Mouse (Mus musculus) liver, embryonic 11.5 days (tissue): ENCODE results near the gene Grid2ip. TPM values are rescaled to one million over a fixed set of nuclear protein-coding genes. Genes with fewer than 3 reads are reported as not detected.

Source experiments
- ATAC-seq: fragments of 200-750 bp; cut with Nextera tagmentation; replicated peaks from 2 replicates; pipeline ENCODE4 v1.8.0; 2017; ENCODE audit warnings: moderate number of reproducible peaks, mild to moderate bottlenecking, moderate TSS enrichment, moderate library complexity; ENCODE audit not compliant: low FRiP score
- DNase-seq: peaks from one replicate; pipeline ENCODE4 v3.0.0-alpha.2; 2017; ENCODE audit warnings: low spot score
- H3K27ac ChIP-seq: fragments of 300-500 bp; sonication (generic); 2 replicates; pipeline ENCODE4 v1.5.1; 2014; ENCODE audit warnings: mild to moderate bottlenecking, low read depth, low read length, control low read depth
- H3K27me3 ChIP-seq: fragments of 300-500 bp; sonication (generic); replicated peaks from 2 replicates; pipeline ENCODE4 v1.6.1; 2014; ENCODE audit warnings: low read length, mixed read lengths; ENCODE audit not compliant: control insufficient read depth, insufficient read depth
- H3K36me3 ChIP-seq: fragments of 300-500 bp; sonication (generic); 2 replicates; pipeline ENCODE4 v1.6.1; 2014; ENCODE audit warnings: mild to moderate bottlenecking, low read length, moderate library complexity, mixed read lengths; ENCODE audit not compliant: control insufficient read depth, insufficient read depth
- H3K4me1 ChIP-seq: fragments of 300-500 bp; sonication (generic); replicated peaks from 2 replicates; pipeline ENCODE4 v1.6.1; 2014; ENCODE audit warnings: low read length, mixed read lengths; ENCODE audit not compliant: control insufficient read depth, insufficient read depth
- H3K4me2 ChIP-seq: fragments of 300-500 bp; sonication (generic); 2 replicates; pipeline ENCODE4 v1.6.1; 2014; ENCODE audit warnings: mild to moderate bottlenecking, control low read depth, moderate library complexity
- H3K4me3 ChIP-seq: fragments of 300-500 bp; sonication (generic); 2 replicates; pipeline ENCODE4 v1.5.1; 2014; ENCODE audit warnings: low read depth, low read length, control low read depth
- H3K9ac ChIP-seq: fragments of 300-500 bp; sonication (generic); 2 replicates; pipeline ENCODE4 v1.6.1; 2014; ENCODE audit warnings: low read depth, low read length, control low read depth
- H3K9me3 ChIP-seq: fragments of 300-500 bp; sonication (generic); 2 replicates; pipeline ENCODE4 v1.6.1; 2016; ENCODE audit warnings: low read length, inconsistent platforms, mixed read lengths; ENCODE audit not compliant: control insufficient read depth
- WGBS: fragments of 180-500 bp; shearing (Covaris S2); extraction: QIAGEN DNeasy Blood & Tissue Kit; methylation state at CpG from one replicate; pipeline ENCODE4 v1.1.7; 2014; 5-methylcytosine and 5-hydroxymethylcytosine counted together
- polyA plus RNA-seq: library from polyadenylated mRNA; unstranded; fragments of >200 nt; fragmentation: Nextera tagmentation; extraction: Ambion mirVana; gene quantifications from 2 replicates; pipeline ENCODE4 v1.2.1, GENCODE M21; 2014

Gene Grid2ip
- polyA plus RNA-seq, 1 experiment from 2014 or later: 0.12 TPM

DNA sequence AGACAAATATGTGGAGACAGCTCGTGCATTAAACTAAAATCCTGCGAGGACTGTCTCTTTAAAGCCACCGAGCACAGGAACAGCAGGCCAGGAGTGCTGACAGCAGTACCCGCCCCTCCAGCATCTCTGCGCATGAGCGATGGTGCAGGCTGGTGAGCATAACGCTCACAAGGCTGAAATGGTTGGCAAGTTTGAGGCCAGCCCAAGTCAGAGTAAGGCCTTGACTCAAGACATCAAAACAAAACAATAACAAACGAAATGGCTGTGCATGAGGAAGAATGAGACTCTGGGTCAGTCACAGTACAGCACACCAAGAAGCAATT lies 39.9 kb upstream of the Grid2ip start:
- H3K4me1 ChIP-seq: peaks cover 13% of the 10 kb centered on the region
- no peak overlapping the region for H3K4me2 ChIP-seq
- no peak overlapping the region for H3K4me3 ChIP-seq
- H3K36me3 ChIP-seq: peaks cover 42% of the 10 kb centered on the region
- H3K27me3 ChIP-seq: no peaks in the 10 kb centered on the region
- ATAC-seq: no peak
- no peak for DNase-seq
- no peak overlapping the region for H3K27ac ChIP-seq
- WGBS: 92% methylated on average over 8 of the region's 8 CpGs
- no peak overlapping the region for H3K9ac ChIP-seq
- no peaks in the 10 kb centered on the region for H3K9me3 ChIP-seq

DNA sequence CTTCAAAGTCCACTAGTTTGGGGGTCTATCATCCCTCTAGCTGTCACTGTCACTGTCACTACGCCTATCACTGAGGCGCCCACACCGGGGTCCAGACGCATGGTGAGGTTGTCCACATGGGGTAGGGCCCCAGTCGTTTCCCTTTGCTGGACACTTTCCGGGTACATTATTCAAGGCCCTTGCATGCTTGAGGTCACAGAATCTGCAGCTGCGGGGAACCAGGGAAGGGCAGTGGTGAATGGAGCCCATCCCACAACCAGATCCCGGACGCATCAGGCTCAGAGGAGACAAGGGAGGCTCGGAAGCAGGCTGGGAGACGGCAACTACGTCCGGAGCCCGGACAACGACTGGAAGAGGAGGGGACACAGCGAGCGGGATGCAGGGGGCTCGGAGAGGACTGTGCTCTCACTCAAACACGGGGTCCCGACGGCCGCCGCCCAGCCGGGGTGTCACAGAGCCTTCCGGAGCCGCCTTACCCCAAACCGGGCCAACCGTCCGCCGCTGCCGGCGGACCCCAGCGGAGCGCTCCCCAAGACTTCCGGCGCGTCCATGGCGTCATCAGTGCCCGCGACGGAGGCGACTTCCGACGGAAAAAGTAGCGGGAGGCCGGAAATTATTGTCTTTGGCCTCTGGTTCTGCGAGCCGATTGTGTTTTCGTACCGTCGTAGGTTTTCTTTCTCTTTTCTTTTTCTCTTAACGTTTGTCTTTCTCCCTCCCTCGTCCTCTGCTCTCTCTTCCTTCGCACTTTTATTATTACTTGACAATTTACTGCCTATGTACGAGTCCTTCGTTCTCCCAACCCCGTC lies 28.2 kb upstream of the Grid2ip start, which contains the start of gene Zdhhc4:
Gene Zdhhc4, minus strand, starts transcription at position 567 of the 806 bp plus-strand sequence.
- H3K27ac ChIP-seq: 0 out of 2 replicates have a peak within 1 kb of the TSS, but pooled peaks have one; percentile 36
- ATAC-seq: peak; percentile 73
- H3K36me3 ChIP-seq: peaks cover 11% of the 10 kb centered on the region
- under 1% methylated on average over 57 of the region's 57 CpGs for WGBS
- DNase-seq: peak; percentile 89
- peak within 1 kb of the TSS; percentile 75 for H3K4me3 ChIP-seq
- no peaks in the 10 kb centered on the region for H3K27me3 ChIP-seq
- peak within 1 kb of the TSS; percentile 89 for H3K4me2 ChIP-seq
- no peaks in the 10 kb centered on the region for H3K9me3 ChIP-seq
- peaks cover 14% of the 10 kb centered on the region for H3K4me1 ChIP-seq
- H3K9ac ChIP-seq: peak within 1 kb of the TSS; percentile 75

DNA sequence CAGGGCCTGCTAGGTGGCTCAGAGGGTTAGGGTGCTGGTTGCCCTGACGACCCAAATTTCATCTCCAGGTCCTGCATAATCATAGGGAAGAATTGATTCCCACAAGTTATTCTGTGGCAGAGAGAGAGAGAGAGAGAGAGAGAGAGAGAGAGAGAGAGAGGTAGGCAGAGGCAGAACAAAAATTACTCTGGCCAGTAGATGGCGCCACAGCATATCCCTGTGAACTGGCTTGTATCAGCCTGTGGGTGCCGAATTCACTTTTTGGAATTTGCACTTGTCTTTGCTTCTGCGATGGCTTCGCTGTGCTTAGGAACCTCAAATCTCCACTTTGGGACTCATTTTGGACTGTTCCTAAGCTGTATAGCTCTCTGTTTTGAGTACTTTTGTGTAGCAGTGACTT lies 23.3 kb upstream of the Grid2ip start:
- Histone ChIP-seq H3K9me3 (no peaks in the 10 kb centered on the region), H3K4me2 (peak overlapping the region; percentile 9), H3K4me3 (no peak overlapping the region), H3K27me3 (no peaks in the 10 kb centered on the region; the same call in 1 of the 2 replicates), H3K4me1 (peaks cover 6% of the 10 kb centered on the region; the same call in 1 of the 2 replicates), H3K27ac (no peak overlapping the region), H3K36me3 (no peaks in the 10 kb centered on the region), H3K9ac (no peak overlapping the region)
- no peak; the same call in 1 of the 2 replicates for ATAC-seq
- 6% methylated on average over 5 of the region's 5 CpGs for WGBS
- peak; percentile 56 for DNase-seq

DNA sequence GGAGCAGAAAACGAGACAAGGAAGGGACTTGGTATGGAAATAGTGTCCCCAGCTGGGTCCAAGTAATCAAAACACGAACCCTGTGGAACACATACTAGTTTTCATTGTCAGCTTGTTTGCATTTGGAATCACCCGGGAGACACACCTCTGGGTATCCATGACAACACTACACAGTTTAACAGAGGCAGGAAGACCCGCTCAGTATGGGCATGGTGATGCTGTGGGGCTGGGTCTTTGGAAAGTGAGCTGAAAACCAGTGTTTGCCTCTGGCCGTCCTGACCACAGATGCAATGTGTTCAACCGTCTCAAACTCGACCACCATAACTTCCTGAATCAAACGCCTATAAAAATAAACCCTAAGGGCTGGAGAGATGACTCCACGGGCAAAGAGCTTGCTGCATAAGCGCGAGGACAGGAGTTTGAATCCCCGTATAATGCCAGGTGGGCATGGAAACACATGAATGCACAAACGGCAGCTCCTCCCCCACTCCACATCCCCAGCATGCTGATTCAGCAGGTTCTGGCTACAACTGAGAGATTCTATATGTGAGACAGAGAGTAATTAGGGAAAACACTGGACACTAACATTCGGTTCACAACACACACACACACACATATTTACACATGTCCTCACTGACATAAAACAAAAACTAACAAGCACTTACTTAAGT lies 22.6 kb upstream of the Grid2ip start:
- no peak overlapping the region for H3K9ac ChIP-seq
- ATAC-seq: no peak
- WGBS: 64% methylated on average over 14 of the region's 14 CpGs
- no peak overlapping the region for H3K27ac ChIP-seq
- no peaks in the 10 kb centered on the region for H3K36me3 ChIP-seq
- no peak overlapping the region for H3K4me2 ChIP-seq
- no peaks in the 10 kb centered on the region for H3K9me3 ChIP-seq
- no peak for DNase-seq
- no peak overlapping the region for H3K4me3 ChIP-seq
- H3K27me3 ChIP-seq: no peaks in the 10 kb centered on the region; the same call in 1 of the 2 replicates
- H3K4me1 ChIP-seq: peaks cover 6% of the 10 kb centered on the region; the same call in 1 of the 2 replicates

DNA sequence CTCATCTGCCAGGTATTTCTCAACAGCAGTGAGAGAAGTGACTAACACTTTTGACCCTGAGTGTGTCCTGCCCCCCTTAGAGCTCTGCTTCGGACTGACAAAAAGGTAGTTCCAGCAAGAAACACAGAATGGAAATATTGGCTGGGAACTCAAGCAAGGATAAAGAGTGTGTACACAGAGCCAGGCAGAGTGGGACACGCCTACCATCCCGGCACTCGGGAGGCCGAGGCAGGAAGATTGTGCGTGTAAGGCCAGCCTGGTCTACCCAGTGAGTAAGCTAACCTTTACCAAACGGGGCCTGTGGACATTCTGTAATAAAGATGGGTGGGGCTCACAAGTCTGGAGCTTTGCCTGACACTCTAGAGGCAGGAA lies 22.1 kb upstream of the Grid2ip start:
- no peak overlapping the region for H3K9ac ChIP-seq
- H3K4me3 ChIP-seq: no peak overlapping the region
- peaks cover under 1% of the 10 kb centered on the region; the same call in 1 of the 2 replicates for H3K4me1 ChIP-seq
- no peak overlapping the region for H3K27ac ChIP-seq
- H3K27me3 ChIP-seq: no peaks in the 10 kb centered on the region; the same call in 1 of the 2 replicates
- WGBS: 77% methylated on average over 7 of the region's 7 CpGs
- DNase-seq (no peak), ATAC-seq (no peak)
- no peak overlapping the region for H3K4me2 ChIP-seq
- H3K9me3 ChIP-seq: no peaks in the 10 kb centered on the region
- no peaks in the 10 kb centered on the region for H3K36me3 ChIP-seq

DNA sequence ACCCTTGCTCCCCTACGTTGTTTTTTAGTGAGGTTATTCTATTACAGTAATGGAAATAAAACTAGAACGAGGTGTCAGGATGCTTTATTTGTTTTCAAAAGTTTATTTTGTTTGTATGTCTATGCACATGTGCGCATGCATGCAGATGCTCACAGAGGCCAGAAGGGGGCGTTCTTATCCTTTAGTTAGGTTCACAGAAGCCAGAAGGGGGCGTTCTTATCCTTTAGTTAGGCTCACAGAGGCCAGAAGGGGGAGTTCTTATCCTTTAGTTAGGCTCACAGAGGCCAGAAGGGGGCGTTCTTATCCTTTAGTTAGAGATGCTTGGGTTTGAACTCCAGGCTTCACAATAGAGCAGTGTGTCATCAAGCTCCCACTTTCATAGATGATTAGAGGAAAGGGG lies 20.6 kb upstream of the Grid2ip start:
- WGBS: 60% methylated on average over 6 of the region's 6 CpGs
- H3K27me3 ChIP-seq: no peaks in the 10 kb centered on the region; the same call in 1 of the 2 replicates
- H3K4me2 ChIP-seq: no peak overlapping the region
- no peaks in the 10 kb centered on the region for H3K4me1 ChIP-seq
- H3K9me3 ChIP-seq: no peaks in the 10 kb centered on the region
- no peak overlapping the region for H3K9ac ChIP-seq
- ATAC-seq (no peak), DNase-seq (no peak)
- H3K27ac ChIP-seq: no peak overlapping the region
- H3K36me3 ChIP-seq: no peaks in the 10 kb centered on the region
- no peak overlapping the region for H3K4me3 ChIP-seq

DNA sequence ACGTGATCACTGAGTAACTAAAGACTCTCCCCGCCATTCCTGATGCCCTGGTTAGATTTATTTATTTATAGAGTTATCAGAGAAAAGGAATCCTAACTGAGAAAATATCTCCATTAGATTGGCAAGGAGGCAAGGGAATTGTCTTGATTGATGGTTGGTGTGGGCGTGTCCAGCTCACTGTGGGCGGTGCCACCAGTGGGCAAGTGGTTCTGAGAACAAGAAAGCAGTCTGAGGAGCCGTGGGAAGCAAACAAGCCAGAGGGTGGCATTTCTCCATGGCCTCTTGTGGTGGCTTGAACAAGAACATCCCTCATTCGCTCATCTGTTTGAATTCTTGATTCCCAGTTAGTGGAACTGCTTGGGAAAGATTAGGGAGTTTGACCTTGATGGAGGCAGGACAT lies 17.5 kb upstream of the Grid2ip start:
- no peak for ATAC-seq
- no peaks in the 10 kb centered on the region for H3K9me3 ChIP-seq
- H3K27ac ChIP-seq: no peak overlapping the region
- DNase-seq: no peak
- no peaks in the 10 kb centered on the region for H3K4me1 ChIP-seq
- no peaks in the 10 kb centered on the region; the same call in 1 of the 2 replicates for H3K27me3 ChIP-seq
- no peak overlapping the region for H3K4me3 ChIP-seq
- H3K9ac ChIP-seq: no peak overlapping the region
- H3K36me3 ChIP-seq: no peaks in the 10 kb centered on the region
- 47% methylated on average over 6 of the region's 6 CpGs for WGBS
- no peak overlapping the region for H3K4me2 ChIP-seq

DNA sequence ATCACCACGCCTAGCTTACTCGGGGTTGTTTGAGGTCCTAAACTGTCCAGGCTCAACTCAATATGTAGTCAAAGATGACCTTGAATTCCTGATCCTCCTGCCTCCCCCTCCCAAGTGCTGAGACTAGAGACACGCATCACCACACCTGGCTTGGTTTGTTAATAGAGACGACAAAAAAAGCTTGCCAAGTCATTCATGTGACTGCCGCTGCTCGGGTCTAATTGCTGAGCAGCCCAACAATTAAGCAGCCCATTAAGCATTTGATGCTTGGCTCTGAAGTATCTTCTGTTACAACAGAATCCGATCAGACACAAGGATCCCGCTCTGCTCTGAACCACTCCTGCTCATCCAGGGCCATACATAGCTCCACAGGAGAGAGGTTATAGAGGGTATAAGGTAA lies 10.8 kb upstream of the Grid2ip start:
- H3K9me3 ChIP-seq: peaks cover 3% of the 10 kb centered on the region; the same call in 1 of the 2 replicates
- no peak for DNase-seq
- H3K27ac ChIP-seq: no peak overlapping the region
- no peaks in the 10 kb centered on the region for H3K36me3 ChIP-seq
- WGBS: 79% methylated on average over 8 of the region's 8 CpGs
- H3K9ac ChIP-seq: no peak overlapping the region
- no peaks in the 10 kb centered on the region for H3K27me3 ChIP-seq
- no peak overlapping the region for H3K4me3 ChIP-seq
- H3K4me1 ChIP-seq: no peaks in the 10 kb centered on the region
- no peak overlapping the region for H3K4me2 ChIP-seq
- no peak for ATAC-seq
